Mouse (Mus musculus) hindbrain, embryonic 14.5 days (tissue): ENCODE results near the gene G0s2. TPM values are rescaled to one million over a fixed set of nuclear protein-coding genes. Genes with fewer than 3 reads are reported as not detected.
A peak's percentile ranks its signal among the peaks of the same experiment; 100 is the strongest.
"Not testable (repeated sequence)": the region's sequence is repeated elsewhere in the genome, so short reads cannot be mapped to it uniquely, and the experiment has no call there.

Experiments used
- ATAC-seq: fragments of 200-750 bp; cut with Nextera tagmentation; 2 replicates; pipeline ENCODE4 v1.8.0; 2017; ENCODE audit warnings: moderate number of reproducible peaks, mild to moderate bottlenecking, moderate TSS enrichment, moderate library complexity; ENCODE audit not compliant: low FRiP score
- DNase-seq: peaks from one replicate; pipeline ENCODE4 v3.0.0-alpha.2; 2015; ENCODE audit warnings: low spot score
- H3K27ac ChIP-seq: fragments of 300-500 bp; sonication (generic); 2 replicates; pipeline ENCODE4 v1.5.1; 2014; ENCODE audit warnings: mild to moderate bottlenecking, moderate library complexity
- H3K27me3 ChIP-seq: fragments of 300-500 bp; sonication (generic); 2 replicates; pipeline ENCODE4 v1.6.1; 2014; ENCODE audit warnings: mild to moderate bottlenecking, low read length, mixed read lengths; ENCODE audit not compliant: control insufficient read depth, insufficient read depth
- H3K36me3 ChIP-seq: fragments of 300-500 bp; sonication (generic); replicated peaks from 2 replicates; pipeline ENCODE4 v1.6.1; 2014; ENCODE audit not compliant: control insufficient read depth, insufficient read depth
- H3K4me1 ChIP-seq: fragments of 300-500 bp; sonication (generic); replicated peaks from 2 replicates; pipeline ENCODE4 v1.6.1; 2014; ENCODE audit warnings: antibody characterized with exemption, low read length, mixed read lengths; ENCODE audit not compliant: control insufficient read depth, insufficient read depth
- H3K4me2 ChIP-seq: fragments of 300-500 bp; sonication (generic); replicated peaks from 2 replicates; pipeline ENCODE4 v1.6.1; 2014; ENCODE audit warnings: mild to moderate bottlenecking, moderate library complexity
- H3K4me3 ChIP-seq: fragments of 300-500 bp; sonication (generic); replicated peaks from 2 replicates; pipeline ENCODE4 v1.5.1; 2014; ENCODE audit warnings: mild to moderate bottlenecking, low read length
- H3K9ac ChIP-seq: fragments of 300-500 bp; sonication (generic); 2 replicates; pipeline ENCODE4 v1.6.1; 2014
- H3K9me3 ChIP-seq: fragments of 300-500 bp; sonication (generic); 2 replicates; pipeline ENCODE4 v1.6.1; 2016; ENCODE audit warnings: low read length; ENCODE audit not compliant: control insufficient read depth
- WGBS: fragments of 180-500 bp; shearing (Covaris S2); extraction: QIAGEN DNeasy Blood & Tissue Kit; methylation state at CpG from one replicate; pipeline ENCODE4 v1.1.7; 2014; 5-methylcytosine and 5-hydroxymethylcytosine counted together
- polyA plus RNA-seq: library from polyadenylated mRNA; unstranded; fragments of >200 nt; fragmentation: Nextera tagmentation; extraction: Ambion mirVana; gene quantifications from 2 replicates; pipeline ENCODE4 v1.2.1, GENCODE M21; 2014

Gene G0s2
- polyA plus RNA-seq, 1 experiment from 2014 or later = 6.5 TPM

DNA sequence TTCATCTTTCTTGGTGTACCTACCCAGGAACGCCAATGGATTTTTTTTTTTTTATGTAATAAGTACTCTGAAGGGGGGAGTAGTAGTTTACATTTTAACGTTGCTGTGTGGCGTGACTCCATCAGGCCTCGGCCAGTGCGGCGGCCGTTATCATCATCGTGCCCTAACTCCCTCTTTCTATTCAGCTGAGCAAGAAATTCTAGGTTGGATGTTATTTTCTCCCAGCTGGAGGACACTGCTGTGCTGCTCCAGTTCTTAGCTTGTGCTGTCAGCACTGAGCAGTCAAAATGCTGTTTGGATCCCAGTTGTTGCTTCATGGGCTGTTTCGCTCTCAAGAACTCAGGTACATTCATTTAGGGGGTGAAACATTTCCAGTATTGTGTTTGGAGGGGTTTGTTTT, 13.5 kb downstream of the G0s2 start:
- DNase-seq (no peak), ATAC-seq (no peak)
- no peaks in the 10 kb centered on the region for H3K9me3 ChIP-seq
- WGBS = 93% methylated on average over 9 of the region's 9 CpGs
- no peak overlapping the region for H3K4me2 ChIP-seq
- H3K4me3 ChIP-seq = no peak overlapping the region
- no peaks in the 10 kb centered on the region for H3K36me3 ChIP-seq
- no peaks in the 10 kb centered on the region for H3K27me3 ChIP-seq
- H3K27ac ChIP-seq = no peak overlapping the region
- H3K9ac ChIP-seq = no peak overlapping the region
- no peaks in the 10 kb centered on the region for H3K4me1 ChIP-seq

DNA sequence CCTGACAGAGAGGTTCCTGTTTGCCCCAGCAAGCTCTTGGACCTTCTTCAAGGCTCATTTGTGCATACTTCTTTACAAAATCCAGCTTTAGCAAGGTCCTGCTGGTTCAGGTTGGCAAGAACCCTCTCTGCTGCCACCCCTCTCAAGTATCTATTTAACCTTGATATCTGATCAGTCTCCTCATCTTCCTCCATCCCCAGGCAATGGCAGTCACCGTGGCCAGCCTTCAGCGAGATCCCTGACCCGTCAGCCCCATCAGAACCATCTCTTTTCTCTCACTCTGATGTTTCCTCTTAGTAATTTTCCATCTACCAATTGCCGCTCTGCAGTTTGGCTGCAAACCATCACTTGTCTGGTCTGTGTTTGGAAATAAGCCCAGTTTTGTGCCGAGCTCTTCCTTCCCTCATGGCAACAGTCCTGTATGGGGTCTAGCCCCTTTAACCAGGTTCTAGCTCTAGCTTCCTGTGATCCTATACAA, 16.4 kb downstream of the G0s2 start:
- H3K4me1 ChIP-seq = no peaks in the 10 kb centered on the region
- no peaks in the 10 kb centered on the region for H3K36me3 ChIP-seq
- ATAC-seq (no peak), DNase-seq (no peak)
- no peak overlapping the region for H3K27ac ChIP-seq
- no peak overlapping the region for H3K4me3 ChIP-seq
- 67% methylated on average over 5 of the region's 5 CpGs for WGBS
- no peak overlapping the region for H3K4me2 ChIP-seq
- H3K9ac ChIP-seq = no peak overlapping the region
- H3K27me3 ChIP-seq = no peaks in the 10 kb centered on the region
- H3K9me3 ChIP-seq = no peaks in the 10 kb centered on the region

DNA sequence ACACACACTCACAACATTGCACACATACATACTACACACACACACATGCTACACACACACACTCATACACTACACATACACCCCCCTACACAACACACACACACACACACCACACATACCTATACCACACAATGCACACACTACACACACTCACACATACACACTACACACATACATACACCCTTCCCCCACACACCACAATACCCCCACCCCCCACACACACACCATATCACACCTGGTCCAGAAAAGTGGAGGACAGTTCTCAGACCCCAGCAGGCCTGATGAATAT, 16.8 kb downstream of the G0s2 start:
- no peaks in the 10 kb centered on the region for H3K4me1 ChIP-seq
- DNase-seq (no peak), ATAC-seq (no peak; the same call in 1 of the 2 replicates)
- H3K27ac ChIP-seq = no peak overlapping the region
- no peak overlapping the region for H3K4me2 ChIP-seq
- H3K9me3 ChIP-seq = no peaks in the 10 kb centered on the region
- H3K36me3 ChIP-seq = no peaks in the 10 kb centered on the region
- no peaks in the 10 kb centered on the region for H3K27me3 ChIP-seq
- no peak overlapping the region for H3K4me3 ChIP-seq
- H3K9ac ChIP-seq = no peak overlapping the region

DNA sequence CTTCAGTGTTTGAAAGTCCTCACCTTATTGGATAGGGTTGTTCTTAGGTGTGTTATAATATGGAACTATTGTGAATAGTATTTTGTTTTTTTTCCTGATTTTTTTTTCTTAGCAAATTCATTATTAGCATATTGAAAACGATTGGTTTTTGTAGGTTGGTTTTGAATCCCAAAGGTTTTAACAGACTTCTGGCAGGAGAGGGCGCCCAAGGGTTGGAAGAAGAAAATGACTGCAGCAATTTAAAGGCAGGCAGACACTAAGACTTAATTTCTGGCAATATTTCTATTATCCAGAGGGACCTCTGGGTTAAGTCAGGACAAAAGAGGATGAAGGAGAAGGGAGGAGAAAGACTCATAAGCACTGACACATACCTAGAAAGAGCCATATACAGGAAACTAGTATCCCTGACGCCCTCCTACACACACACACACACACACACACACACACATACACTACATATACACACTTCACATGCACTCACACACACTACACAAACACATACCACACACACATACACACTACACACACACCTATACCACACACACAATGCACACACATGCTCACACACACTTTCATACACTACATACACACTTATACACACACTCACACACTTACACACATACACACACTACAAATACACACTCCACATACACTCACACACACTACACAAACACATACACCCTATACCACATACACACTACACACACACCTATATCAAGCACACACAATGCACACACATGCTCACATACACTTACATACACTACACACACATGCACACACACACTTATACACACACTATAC, 17.3 kb downstream of the G0s2 start:
- H3K9ac ChIP-seq = no peak overlapping the region
- WGBS = 29% methylated on average over 3 of the region's 3 CpGs
- H3K9me3 ChIP-seq = no peaks in the 10 kb centered on the region
- H3K27ac ChIP-seq = no peak overlapping the region
- no peaks in the 10 kb centered on the region for H3K27me3 ChIP-seq
- no peak; the same call in 1 of the 2 replicates for ATAC-seq
- H3K4me2 ChIP-seq = no peak overlapping the region
- no peaks in the 10 kb centered on the region for H3K4me1 ChIP-seq
- H3K36me3 ChIP-seq = no peaks in the 10 kb centered on the region
- no peak overlapping the region for H3K4me3 ChIP-seq
- peak; percentile 82 for DNase-seq

DNA sequence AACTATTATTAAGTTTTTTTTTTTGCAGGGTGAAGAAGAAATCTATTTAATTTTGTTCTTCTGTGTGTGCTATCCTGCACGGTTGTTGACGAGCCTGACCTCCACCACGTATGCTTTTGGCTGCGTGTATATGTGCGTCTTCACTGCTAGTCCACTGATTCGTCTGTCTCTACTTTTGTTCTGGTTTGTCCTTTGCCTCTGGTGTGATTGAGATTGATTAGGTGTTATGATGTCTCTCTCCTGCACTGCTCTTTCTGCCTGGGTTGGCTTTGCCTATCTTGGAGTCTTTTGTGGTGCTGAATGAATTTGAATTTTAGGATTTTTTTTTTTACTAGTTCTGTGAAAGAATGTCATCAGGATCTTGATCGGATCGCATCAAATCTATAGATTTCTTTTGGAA, 18.0 kb downstream of the G0s2 start:
- Histone ChIP-seq H3K4me2 (no peak overlapping the region), H3K9ac (no peak overlapping the region; the same call in 1 of the 2 replicates), H3K27me3 (no peaks in the 10 kb centered on the region), H3K36me3 (no peaks in the 10 kb centered on the region), H3K4me1 (no peaks in the 10 kb centered on the region), H3K9me3 (no peaks in the 10 kb centered on the region), H3K4me3 (no peak overlapping the region), H3K27ac (no peak overlapping the region)
- WGBS = 67% methylated on average over 8 of the region's 8 CpGs
- ATAC-seq (no peak), DNase-seq (no peak)

DNA sequence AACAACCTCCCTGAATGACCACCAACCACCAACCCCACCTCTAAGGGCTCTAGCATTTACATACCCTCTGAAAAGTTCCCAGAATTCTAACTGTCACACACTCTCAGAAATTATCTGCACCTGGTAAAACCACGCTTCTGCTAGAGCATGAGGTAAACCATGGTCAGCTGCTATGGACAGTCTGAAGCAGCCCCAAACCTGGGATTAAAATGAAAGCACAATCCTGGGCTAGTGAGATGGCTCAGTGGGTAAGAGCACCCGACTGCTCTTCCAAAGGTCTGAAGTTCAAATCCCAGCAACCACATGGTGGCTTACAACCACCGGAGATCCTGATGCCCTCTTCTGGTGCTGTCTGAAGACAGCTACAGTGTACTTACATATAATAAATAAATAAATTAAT, 19.1 kb downstream of the G0s2 start:
- H3K9me3 ChIP-seq, H3K4me1 ChIP-seq, ATAC-seq, H3K27ac ChIP-seq, H3K4me3 ChIP-seq, H3K36me3 ChIP-seq, H3K27me3 ChIP-seq, DNase-seq, H3K4me2 ChIP-seq, H3K9ac ChIP-seq: not testable (repeated sequence)
- WGBS = 76% methylated on average over 3 of the region's 3 CpGs

DNA sequence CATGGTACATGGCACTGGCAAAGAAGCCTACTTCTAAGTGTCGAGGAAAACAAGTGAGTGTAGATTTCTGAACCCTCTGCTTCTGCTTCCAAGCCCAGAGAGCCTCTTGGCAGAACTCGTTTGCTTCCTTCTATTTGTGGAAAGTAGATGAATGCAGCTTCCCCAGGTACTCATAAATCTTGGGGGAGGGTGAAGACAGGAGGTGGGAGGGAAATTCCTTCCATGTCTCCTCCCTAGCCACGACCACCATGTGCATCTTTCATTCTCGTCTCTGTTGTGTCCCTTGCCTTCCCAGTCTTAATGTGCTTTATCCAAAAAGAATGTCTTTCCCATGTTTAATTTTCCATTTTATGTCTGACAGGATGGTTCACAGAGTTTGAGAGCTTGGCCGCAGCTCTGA, 20.4 kb downstream of the G0s2 start:
- H3K27ac ChIP-seq = no peak overlapping the region
- no peaks in the 10 kb centered on the region for H3K4me1 ChIP-seq
- no peaks in the 10 kb centered on the region for H3K9me3 ChIP-seq
- no peaks in the 10 kb centered on the region for H3K27me3 ChIP-seq
- DNase-seq (no peak), ATAC-seq (no peak)
- no peak overlapping the region for H3K4me3 ChIP-seq
- no peak overlapping the region for H3K4me2 ChIP-seq
- 57% methylated on average over 5 of the region's 5 CpGs for WGBS
- H3K36me3 ChIP-seq = no peaks in the 10 kb centered on the region
- H3K9ac ChIP-seq = no peak overlapping the region

DNA sequence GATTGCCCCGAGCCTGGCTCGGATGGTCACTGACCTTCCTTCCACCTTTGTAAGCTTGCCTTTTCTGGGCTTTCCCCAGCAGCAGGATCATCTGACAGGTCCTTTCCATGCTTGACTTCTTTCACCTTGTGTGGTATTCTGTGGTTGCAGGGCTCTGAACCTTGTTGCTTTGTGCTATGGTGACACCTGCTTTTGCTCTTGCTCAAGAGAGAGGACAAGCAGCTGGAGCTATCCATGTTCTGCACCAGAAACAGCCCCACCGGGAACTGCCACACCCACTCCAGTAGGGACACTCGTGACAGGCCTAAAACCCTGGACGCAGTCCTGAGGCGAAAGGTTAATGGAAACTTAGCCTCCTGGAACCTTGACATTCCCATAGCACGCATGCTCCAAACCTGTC, 21.6 kb downstream of the G0s2 start:
- Histone ChIP-seq H3K4me3 (no peak overlapping the region), H3K9me3 (no peaks in the 10 kb centered on the region), H3K4me1 (no peaks in the 10 kb centered on the region), H3K4me2 (no peak overlapping the region), H3K27ac (no peak overlapping the region), H3K36me3 (no peaks in the 10 kb centered on the region), H3K9ac (no peak overlapping the region), H3K27me3 (no peaks in the 10 kb centered on the region)
- DNase-seq (no peak), ATAC-seq (no peak)
- 83% methylated on average over 7 of the region's 7 CpGs for WGBS

DNA sequence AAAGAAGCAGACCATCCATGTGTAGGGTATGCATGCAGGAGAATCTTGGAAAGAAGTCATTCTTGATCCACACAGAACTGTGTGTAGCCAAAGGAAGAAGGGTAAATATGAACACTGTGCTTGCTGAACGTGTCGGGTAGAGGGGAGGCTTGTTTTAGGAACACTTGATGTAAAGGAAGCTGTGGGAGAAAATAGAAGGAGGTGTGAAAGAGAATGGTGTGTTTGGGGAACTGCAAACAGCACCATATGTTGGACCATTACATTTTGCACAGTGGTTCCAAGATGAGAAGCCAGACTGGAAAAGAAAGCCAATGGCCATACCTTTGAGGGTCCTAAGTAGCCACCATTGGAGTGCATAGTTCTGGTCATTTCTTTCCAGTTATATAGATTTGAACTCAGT, 23.0 kb downstream of the G0s2 start:
- no peak overlapping the region for H3K27ac ChIP-seq
- H3K9me3 ChIP-seq = no peaks in the 10 kb centered on the region
- WGBS = 87% methylated on average over 2 of the region's 2 CpGs
- H3K4me3 ChIP-seq = no peak overlapping the region
- no peaks in the 10 kb centered on the region for H3K27me3 ChIP-seq
- ATAC-seq (no peak), DNase-seq (no peak)
- no peak overlapping the region for H3K9ac ChIP-seq
- no peaks in the 10 kb centered on the region for H3K36me3 ChIP-seq
- no peaks in the 10 kb centered on the region for H3K4me1 ChIP-seq
- H3K4me2 ChIP-seq = no peak overlapping the region

DNA sequence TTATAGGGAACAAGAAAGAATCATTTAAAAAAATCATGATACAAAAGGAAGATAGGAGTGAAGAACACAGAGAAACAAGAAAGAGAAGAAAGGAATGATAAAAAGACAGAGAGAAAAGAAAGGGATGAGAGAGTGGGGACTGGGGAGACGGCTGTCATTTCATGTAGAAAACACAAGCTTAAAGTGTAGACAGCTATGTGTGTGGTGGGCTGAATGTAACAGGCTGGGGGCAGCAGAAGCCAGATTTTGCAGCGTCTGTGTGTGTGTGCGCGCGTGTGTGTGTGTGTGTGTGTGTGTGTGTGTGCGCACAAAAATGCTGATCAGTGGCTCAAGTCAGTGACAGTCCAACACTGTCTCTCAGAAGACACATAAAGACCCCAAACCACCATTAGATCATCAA, 28.8 kb downstream of the G0s2 start:
- DNase-seq (no peak), ATAC-seq (no peak)
- H3K9ac ChIP-seq = no peak overlapping the region
- H3K36me3 ChIP-seq = no peaks in the 10 kb centered on the region
- H3K27ac ChIP-seq = no peak overlapping the region
- H3K9me3 ChIP-seq = no peaks in the 10 kb centered on the region
- no peaks in the 10 kb centered on the region for H3K4me1 ChIP-seq
- H3K27me3 ChIP-seq = no peaks in the 10 kb centered on the region
- H3K4me2 ChIP-seq = no peak overlapping the region
- no peak overlapping the region for H3K4me3 ChIP-seq
- WGBS = 74% methylated on average over 6 of the region's 6 CpGs
